Mouse (Mus musculus) large intestine, adult 2 months (tissue): ENCODE data around the gene Pwp1. TPM values are rescaled to one million over a fixed set of nuclear protein-coding genes. Genes with fewer than 3 reads are reported as not detected.

Experiments used
- polyA plus RNA-seq: library from polyadenylated mRNA; depleted of rRNA; stranded (reverse); fragments of >200 nt; gene quantifications from 2 replicates; pipeline ENCODE4 v1.2.3, GENCODE M21; 2012; rRNA removed

Pwp1 gene
- polyA plus RNA-seq, 1 experiment, result 10.1 TPM

Other genes starting within 250 kb of the Pwp1 start
- 16.0 and 21.6 TPM in 2 replicates for gene Prdm4, start 87.6 kb downstream of the Pwp1 start, polyA plus RNA-seq
- gene Ascl4, start 98.2 kb downstream of the Pwp1 start, polyA plus RNA-seq, result 0.12 TPM in 1 of 2 replicates, not detected in the other
- 61.9 and 66.5 TPM in 2 replicates for gene Rtcb, start 128.3 kb downstream of the Pwp1 start, polyA plus RNA-seq
- not detected in 2 replicates for gene Bpifc, start 182.4 kb downstream of the Pwp1 start, polyA plus RNA-seq
- 23.4 and 26.6 TPM in 2 replicates for gene Fbxo7, start 192.5 kb downstream of the Pwp1 start, polyA plus RNA-seq